Mouse (Mus musculus) embryo, embryonic 10 days (tissue): ENCODE measurements around the gene Syt6.
"Not testable (repeated sequence)": the region's sequence is repeated elsewhere in the genome, so short reads cannot be mapped to it uniquely, and the experiment has no call there.

Source experiments
- DNase-seq: peaks from one replicate; pipeline ENCODE4 v3.0.0-alpha.2; 2015; ENCODE audit warnings: low spot score

The Syt6 gene

DNA sequence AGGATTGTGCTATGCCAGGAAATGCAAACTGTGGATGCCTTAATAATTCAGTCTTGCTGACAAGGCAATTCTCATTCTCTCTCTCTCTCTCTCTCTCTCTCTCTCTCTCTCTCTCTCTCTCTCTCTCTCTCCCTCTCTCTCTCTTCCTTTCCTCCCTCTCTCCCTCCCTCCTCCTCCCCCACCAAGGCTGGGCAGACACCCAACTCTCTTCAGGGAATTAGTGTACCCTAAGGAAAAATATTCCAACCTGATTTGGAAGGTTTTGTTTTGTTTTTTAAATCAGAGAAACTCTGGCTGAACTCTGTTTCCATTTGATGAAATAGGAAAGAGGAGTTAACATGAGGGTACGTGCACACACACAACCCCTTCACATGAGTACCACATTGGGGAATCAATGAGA is 26.5 kb downstream of the Syt6 start:
- no peak for DNase-seq

DNA sequence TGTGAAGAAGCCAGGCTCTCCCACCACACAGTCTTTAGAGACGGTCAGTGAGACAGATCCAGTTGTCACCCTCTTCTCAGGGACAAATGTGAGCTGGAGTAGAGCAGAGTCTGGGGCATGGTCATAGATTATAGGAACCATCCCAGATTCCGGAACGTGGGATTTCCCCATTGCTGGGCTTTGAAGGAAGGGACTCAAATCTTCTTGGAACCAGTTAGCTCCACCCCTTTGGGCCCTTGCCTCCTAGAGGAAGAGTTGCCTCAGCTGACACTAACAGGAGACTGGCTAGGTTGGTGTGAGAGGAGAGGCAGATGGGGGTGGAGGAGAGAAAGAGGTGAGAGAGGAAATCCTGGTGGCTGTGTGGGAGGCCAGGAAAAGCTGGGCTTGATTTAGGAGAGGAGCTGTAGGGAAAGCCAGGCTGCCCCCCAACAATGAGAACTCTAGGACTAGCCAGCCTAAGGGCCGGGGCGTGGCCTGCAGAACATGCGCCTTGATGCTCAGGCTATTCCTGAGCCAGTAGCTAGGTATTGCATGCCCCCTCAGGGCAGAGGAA is 31.1 kb downstream of the Syt6 start:
- DNase-seq: no peak

DNA sequence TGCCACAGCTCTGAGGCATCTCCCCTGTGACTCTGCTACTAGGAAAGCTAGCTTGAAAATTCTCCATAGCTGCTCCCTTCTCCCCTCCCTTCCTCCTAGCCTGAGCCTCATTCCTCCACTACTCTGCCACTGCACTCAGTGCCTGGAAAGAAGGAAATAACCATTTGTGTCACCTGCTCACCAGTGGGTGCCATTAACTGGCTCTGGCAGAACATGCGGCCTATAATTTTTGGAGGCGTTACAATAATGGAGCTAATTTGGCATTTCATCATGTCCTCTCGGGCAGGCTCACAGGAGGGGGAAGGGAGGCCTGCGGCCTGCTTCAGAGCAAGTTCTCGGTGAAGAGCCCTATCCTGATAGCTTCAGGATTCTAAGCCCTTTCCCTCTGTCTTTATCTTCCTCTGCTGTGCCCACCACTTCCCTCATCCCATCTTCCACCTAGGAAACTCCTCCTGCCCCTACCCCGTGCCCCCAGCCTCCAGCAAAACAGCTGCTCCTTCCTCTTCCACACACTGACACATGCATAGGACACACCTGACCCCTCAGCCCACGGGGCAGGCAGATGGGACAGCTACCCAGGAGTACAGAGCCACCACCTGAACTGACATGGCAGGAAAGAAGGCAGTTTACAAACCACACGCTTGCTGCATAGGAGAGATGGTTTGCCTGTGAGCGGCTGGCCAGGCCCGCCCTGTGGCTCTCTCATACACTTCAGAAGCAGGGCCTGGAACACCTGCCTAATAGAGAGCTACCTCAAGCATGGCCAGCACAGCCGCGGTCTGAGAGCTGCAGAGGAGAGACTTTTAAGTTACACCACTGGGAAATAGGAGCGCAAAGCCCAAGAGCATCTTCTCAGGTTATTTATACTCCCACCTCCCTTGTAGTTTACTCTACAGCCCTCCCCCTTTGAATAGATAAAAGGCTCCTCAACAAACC is 31.9 kb downstream of the Syt6 start:
- no peak for DNase-seq

DNA sequence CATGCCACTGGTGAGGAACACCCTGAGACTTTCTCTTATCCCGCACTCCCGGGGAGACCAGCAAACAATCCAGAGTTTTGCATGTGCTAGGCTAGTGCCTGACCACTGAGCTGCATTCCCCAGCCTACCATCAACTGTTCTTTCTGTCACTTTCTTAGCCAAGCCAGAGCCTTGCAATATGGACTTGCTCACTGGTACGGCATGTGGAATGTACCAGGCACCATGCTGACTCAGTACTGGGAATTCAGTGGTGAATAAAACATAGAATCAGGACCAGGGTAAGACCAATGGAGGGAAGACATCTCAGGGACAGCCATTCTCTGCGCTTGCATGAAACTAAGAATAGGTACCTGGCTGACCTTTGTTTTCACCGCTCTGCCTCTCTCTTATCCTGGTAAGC is 35.2 kb downstream of the Syt6 start:
- DNase-seq: no peak

DNA sequence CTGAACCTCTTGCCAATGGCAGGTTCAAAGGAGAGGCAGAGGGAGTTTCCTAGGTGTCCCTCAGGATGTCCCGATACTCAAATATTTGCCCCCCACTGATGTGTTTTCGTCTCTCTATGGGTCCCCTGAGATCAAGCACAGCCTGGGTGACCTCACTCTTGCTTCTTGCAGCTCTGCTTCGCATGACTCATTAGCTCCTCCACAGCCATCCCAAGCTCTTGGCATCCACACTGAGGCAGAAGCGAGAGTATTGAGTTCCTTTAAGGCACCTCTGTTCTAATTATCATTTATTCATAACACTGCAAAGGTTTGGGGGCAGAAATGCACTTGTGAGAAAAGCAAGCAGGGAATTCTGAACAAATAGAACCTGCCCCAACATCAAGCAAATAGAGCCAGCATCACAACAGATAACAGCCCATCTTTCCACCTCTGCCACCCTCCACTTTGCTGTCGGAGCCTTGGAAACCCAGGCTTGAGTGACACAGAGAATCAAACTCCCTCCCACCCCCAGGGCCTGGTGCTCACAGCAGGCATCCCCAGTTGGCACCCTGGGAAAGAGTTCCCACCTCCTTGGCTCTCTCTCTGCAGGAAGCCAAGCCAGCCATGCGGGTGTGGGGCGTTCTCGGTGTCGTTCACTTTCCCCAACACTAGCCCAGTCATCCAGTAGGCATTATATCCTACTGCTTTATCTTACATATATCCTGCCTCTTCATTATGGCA is 37.8 kb downstream of the Syt6 start:
- DNase-seq: no peak

DNA sequence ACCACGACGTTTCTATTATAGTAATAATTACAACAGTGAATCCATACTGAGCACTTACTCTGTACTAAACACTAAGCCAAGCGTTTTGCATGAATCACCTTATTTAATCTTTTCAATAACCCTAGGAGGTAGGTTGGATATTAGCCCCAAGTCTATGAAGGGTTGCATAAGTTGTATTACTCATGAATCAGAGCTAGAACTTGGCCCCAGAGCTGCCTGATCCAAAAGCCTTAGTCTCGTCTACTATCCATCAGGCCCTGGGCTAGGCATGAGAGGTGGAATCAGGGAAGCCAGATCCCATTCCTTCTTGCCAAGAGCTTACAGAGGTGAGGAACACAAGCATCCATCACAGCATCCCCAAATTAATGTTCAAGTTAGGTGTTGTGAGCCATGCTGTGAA is 40.6 kb downstream of the Syt6 start:
- DNase-seq: no peak

DNA sequence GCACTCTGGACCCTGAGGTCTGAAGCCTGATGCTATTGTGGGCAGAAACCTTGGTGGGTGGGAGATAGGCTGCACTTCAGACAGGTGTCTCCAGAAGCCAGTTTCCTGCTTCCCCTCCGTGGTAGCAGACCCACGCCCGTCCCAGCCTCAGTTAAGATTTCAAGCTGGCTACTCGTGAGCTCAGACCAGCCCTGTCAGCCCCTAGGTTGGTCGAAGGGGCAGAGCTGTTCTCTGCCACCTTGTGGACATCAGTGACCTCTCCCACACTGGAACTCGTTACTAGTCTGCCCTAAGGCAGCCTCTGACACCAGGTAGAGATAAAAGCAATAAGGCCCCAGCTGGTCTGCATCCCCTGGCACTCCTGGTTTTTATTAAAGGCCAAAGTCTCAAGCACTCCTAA is 42.0 kb downstream of the Syt6 start:
- peak; percentile 54 for DNase-seq

DNA sequence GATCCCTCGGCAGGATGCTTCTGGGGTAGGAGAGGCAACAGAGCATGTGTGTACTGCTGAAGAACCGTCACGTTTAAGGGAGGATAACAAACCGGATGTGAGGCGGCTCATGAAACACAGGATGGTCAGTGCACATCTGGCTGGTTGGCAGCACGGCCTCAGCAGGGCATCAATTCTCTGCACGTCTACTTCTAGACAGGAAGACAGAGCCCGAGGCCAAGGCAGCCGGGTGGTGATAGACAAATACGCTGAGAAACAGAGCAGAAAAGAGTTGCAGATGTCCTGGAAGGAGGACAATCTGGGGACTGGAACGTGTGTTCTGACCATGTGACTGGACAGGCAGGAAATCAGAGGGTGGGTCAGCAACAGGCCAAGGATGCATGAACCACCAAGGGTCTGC is 45.1 kb downstream of the Syt6 start:
- DNase-seq: no peak

DNA sequence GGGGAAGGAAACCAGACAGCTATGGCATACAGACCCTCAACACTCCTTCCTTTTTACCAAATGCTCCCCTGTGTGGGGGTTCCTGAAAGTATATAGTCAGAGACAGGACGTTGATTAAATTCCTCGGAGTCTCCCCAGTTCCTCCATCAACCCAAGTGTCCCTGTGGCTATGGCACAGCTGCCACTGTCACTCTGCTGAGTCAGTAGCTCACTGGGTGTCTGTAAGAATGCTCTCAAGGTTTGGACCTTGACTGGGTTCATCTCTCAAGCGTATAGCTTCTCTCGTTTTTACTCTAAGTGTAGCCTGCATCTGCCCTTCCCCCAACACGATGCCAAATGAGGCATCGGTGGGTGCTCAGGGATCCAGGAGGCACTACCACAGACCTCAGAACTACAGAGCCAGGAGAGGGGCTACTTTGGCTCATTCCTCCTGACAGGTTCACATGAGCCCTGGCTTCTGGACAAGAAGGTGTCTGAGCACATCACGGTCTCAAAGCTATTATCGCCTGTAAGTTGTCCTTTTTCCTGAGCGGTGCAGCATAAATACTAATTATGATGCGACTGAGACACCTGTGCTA is 49.0 kb downstream of the Syt6 start:
- no peak for DNase-seq

DNA sequence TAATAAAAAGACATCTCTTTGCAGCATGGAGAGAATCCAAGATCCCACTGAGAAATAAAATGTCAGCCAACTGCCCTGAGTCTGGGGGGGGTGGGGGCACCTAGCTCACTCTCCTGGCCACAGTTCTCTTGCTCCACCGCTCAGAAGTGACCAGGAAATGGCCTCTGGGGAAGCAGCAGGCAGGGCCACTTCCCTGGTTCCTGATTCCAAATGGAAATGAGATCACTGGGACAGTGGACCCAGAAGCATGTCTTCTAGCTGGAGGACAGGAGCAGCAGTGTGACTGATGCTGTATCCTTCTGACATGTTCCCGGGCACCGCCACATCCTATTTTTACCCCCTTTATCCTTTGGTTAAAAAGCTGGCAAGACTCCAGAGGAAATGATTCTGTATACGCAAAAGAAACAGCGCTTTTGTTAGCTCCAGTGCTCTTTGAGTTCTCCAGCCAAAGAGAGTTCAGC is 49.6 kb downstream of the Syt6 start:
- DNase-seq: no peak

DNA sequence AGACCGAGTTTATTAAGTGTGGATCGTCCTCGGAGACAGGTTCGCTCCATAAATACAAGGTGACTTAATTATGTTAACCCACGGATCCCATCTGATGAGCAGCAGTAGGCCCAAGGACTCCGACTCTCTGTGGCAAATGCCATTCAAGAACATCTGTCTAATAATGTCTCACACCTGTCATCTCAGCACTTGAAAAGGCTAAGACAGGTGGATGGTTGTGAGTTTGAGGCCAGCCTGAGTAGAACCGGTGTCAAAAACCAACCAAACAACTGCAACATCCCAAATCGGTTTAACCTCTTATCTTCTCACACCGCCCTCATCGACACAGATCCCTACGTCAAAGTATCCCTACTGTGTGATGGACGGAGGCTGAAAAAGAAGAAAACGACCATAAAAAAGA is 50.1 kb downstream of the Syt6 start:
- DNase-seq: no peak

DNA sequence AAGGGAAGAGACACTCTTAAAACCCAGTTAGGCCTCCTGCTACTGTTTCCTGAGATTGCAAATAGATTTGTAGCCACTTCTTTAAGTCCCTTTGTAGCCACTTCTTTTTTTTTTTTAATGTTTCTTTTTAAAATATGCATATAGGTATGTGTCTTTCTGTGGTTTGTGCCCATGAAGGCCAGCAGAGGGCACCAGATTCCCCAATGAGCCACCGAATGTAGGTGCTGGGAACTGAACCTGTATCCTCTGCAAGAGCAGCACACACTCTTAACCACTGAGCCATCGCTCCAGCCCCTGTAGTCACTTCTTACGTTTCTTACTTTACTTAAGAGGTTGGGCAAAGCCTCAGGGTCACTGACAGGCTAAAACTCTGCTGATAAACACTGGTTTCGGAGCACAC is 51.5 kb downstream of the Syt6 start:
- no peak for DNase-seq

DNA sequence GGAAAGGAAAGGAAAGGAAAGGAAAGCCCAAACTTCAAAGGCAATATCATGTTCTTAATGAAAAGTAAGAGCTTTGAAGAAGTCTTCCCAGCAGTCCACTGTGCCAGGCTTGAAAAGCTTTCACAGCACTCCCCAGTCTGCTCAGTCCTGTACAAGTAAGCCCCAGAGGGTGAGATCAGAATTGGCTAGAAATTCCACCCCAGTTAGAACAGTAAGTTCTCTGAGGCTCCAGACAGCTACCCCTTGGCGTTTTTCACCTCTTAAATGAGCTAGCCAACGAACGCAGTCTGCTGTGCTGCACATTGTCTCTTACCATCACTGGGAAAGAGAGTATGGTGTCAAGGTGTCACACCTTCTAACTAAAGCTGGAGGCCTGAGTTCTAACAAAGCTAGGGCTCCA is 52.6 kb downstream of the Syt6 start:
- no peak for DNase-seq

DNA sequence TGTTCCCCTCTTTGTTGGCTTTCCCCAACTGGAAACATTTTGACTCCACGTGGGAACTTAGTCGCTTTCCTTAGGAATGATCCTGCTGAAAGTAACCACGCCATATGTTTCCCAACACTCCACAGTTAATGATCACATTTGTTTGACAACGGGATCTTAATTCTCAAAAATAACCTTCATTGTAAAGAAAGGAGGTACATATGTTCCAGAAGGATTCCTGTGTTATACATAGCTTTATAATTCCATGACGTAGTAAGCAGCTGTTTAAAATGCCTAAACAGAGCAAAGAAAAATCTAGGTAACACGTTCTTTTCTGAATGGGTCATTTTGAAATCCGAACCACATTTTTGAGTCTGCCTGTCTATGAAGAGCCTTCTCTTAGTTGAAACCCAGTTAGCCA is 58.1 kb downstream of the Syt6 start:
- no peak for DNase-seq

DNA sequence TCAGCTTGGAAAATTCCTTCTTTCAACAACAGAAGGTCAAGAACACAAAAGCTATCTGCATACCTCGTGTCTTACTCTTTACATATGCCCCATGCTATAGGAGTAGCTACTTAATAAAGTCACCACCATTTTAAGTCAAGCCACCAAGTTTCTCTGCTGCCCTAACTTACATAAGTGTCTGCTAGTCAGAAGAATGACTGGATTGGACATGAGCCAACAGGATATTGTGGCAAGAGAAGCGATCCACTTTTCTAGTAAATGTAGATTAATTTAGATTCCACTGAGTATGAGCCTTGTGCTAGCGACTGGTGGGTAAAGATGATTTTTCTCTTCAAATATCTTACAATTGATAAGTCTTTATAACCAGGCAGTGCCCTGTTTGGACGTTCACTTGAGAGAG is 58.8 kb downstream of the Syt6 start:
- no peak for DNase-seq

DNA sequence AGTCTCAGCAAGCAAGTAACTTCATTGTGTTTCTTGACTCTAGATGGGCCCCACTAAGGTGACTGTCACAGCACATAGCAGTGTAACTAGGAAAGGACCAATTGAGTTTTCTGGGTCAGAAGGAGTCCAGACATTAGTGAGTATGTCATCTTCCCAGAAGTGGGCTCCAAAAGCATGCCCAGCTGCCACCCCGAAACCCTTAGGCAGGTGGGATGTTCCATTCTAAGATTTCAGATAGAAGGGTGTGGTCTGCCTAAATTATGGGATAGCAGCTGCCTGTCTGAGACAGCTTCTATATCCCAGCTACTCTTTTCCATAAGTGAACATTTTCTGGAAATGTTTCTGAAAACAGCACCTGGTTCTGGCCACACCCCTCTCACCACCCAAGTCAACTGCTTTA is 59.2 kb downstream of the Syt6 start:
- no peak for DNase-seq

DNA sequence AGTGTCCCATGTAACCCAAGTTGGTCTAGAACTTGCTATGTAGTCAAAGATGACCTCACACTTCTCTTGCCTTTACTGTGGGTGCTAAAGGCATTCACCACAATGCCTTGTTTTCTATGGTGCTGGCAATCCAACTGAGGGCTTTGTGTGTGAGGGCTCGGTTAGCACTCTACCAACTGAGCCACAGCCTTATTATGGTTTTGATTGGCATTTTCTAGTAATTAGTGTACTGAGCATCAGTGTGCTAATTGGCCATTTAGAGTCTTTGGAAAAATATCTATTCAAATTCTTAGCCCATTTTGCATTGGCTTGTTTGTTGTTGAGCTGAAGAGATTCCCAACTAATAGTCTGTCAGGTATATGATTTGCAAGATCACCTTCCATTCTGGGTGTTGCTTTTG is 62.6 kb downstream of the Syt6 start:
- no peak for DNase-seq

DNA sequence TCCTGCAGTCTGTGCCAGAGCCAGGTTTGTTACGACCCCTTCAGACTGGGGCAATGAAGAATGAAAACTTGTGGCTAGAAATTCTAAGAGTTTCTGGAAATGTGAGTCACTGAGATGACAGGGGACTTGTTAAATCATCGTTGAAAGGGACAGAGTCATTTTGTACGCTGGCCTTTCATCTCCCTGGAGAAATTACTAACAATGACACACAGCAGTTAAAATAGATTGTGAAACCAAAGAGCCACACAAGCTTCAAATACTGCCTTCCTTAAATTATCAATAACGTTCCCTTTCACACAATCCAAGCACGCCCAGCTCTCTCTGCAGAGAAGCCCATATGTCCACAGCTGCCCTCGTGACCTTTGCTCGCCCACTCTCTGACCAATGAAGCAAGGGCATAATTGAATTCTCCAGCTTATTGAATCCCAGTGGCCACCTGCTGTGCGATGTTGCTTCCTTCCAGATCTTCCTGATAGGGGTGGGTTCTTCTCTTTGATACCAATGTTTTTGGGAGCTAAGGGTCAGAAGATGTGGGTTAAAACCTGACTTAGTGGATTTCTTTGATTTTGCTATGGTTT is 65.3 kb downstream of the Syt6 start:
- peak; percentile 78 for DNase-seq

DNA sequence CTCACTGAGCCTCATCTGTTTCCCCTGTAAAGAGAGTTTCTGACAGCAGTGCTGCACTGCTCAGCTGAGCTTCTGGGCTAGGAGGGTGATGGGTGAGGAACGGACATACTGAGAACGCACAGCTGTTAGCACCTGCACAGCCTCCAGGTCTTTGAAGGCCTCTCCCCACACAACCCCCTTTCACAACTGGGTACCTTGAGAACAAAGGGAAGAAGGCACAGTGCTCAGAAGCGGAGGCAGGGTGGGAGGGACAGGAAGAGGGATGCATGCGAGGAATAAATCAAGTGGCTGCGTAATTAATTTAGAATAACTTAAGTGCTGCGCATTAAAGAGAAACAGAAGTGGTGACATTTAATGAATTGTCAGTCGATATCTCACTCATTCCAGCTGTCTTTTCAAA is 66.3 kb downstream of the Syt6 start:
- DNase-seq: no peak

DNA sequence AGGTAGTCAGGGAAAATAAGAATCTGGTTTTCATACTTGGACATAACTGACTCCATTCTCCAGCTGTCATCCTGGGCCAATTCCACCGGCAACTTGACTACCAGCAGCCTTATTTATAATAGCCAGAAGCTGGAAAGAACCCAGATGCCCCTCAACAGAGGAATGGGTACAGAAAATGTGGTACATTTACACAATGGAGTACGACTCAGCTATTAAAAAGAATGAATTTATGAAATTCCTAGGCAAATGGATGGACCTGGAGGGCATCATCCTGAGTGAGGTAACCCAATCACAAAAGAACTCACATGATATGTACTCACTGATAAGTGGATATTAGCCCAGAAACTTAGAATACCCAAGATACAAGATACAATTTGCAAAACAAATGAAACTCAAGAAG is 70.9 kb downstream of the Syt6 start, which contains the start of gene Atg4a-ps:
TSS of gene Atg4a-ps (minus strand) at position 101 of the 400 bp plus-strand sequence.
- not testable (repeated sequence) for DNase-seq

DNA sequence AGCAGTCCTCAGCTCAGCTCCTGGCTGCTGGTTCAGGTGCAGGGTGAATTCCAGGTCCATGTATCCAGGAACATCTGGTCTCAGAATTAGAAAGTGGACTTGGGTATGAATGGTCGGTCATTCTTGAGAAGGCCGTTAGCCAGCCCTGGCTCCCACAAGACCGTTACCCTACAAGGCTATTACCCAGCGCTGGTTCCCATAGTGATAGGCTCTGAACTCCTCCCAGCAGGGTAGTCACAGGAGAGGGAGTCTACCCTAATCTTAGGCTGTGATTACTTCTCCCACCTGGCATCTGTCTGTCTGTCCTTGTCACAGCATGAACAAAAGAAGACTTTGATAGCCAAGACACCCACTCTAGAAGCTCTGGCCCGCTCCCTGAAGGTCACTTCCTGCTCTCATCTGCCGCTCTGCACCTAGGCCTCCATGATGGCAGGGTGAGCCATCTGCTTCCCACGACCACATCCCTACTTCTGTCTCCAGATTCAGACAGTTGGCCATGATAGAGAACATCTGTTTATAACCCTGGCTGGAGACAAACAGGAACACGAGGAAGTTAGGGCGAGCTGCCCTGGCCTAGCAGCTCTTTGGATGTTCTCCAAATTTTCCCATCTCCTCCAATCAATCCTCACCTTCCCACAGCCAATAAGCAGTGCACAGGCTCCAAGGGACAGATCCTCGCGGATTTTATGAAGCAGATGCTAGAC is 72.3 kb downstream of the Syt6 start:
- no peak for DNase-seq

DNA sequence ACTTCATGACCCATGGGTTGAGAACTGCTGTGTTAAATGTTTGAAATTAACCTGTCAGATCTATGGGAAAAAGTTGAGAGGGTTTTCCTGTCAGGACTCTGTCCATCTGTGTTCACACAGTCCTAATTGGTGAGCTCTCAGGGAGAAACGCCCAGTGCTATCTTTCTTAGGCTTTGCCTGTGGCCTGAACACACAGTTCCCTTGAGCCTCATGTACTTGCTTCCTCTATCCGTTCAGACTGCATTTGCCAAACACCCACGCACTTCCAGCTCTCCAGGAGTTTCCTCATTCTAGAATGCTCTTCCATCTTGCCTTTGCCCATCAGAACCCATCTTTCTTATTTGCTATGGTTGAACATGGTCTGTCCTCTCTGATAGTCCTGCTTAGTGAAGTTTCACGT is 73.5 kb downstream of the Syt6 start:
- no peak for DNase-seq
